Mouse (Mus musculus) G1E (cell line): ENCODE measurements around the gene Ubash3b. TPM values are rescaled to one million over a fixed set of nuclear protein-coding genes. Genes with fewer than 3 reads are reported as not detected.

ENCODE experiments used
- ATAC-seq: 2 replicates; pipeline ENCODE4 v1.8.0; 2016; ENCODE audit warnings: mild to moderate bottlenecking; ENCODE audit not compliant: insufficient number of reproducible peaks, poor library complexity, low FRiP score, severe bottlenecking; ENCODE audit errors: extremely low read depth
- DNase-seq: peaks from one replicate; pipeline ENCODE4 v3.0.0; 2012; ENCODE audit warnings: low spot score
- H3K27me3 ChIP-seq: 2 replicates; pipeline ENCODE4 v1.6.1; 2012; ENCODE audit warnings: mild to moderate bottlenecking, low read length, inconsistent platforms; ENCODE audit not compliant: insufficient read depth
- H3K36me3 ChIP-seq: replicated peaks from 2 replicates; pipeline ENCODE3; 2012; ENCODE audit warnings: mild to moderate bottlenecking, inconsistent platforms
- H3K4me1 ChIP-seq: 2 replicates; pipeline ENCODE4 v1.6.1; 2012; ENCODE audit warnings: low read depth, low read length, inconsistent platforms, mixed read lengths; ENCODE audit not compliant: insufficient read depth
- H3K4me3 ChIP-seq: 2 replicates; pipeline ENCODE4 v1.5.1; 2012; ENCODE audit warnings: low read depth, mild to moderate bottlenecking, inconsistent platforms, low read length, moderate library complexity, mixed read lengths
- H3K9me3 ChIP-seq: replicated peaks from 2 replicates; pipeline ENCODE4 v1.6.1; 2012; ENCODE audit warnings: inconsistent platforms
- CTCF ChIP-seq: IDR thresholded peaks from 2 replicates; pipeline ENCODE4 v1.5.1; 2012; ENCODE audit warnings: low read depth, low read length, inconsistent platforms, mixed read lengths
- GATA1 ChIP-seq: IDR thresholded peaks from 2 replicates; pipeline ENCODE4 v1.6.1; 2012; ENCODE audit warnings: borderline replicate concordance, low read length, inconsistent platforms, mixed read lengths
- GATA2 ChIP-seq: IDR thresholded peaks from 2 replicates; pipeline ENCODE4 v1.6.1; 2012; ENCODE audit warnings: low read depth, low read length, inconsistent platforms, borderline replicate concordance
- POLR2AphosphoS5 ChIP-seq: IDR thresholded peaks from 2 replicates; pipeline ENCODE4 v1.6.1; 2012; ENCODE audit warnings: low read depth, low read length, inconsistent platforms; ENCODE audit not compliant: insufficient replicate concordance
- TAL1 ChIP-seq: conservative IDR thresholded peaks from 2 replicates; pipeline ENCODE4 v1.6.1; 2012; ENCODE audit warnings: low read depth, low read length, inconsistent platforms, mixed read lengths
- polyA plus RNA-seq: library from polyadenylated mRNA; stranded (reverse); fragments of >175 nt; gene quantifications from 2 replicates; pipeline ENCODE4 v1.2.3, GENCODE M21; 2012
- total RNA-seq, 2 experiments: library from RNA; stranded (forward) in 1 of 2; stranded (reverse) in 1 of 2; fragments of 200-1000 nt in 1 of 2; fragments of >200 nt in 1 of 2; fragmentation: Nextera tagmentation in 1 of 2; gene quantifications; 2 replicates each; pipeline ENCODE4 v1.2.3; 2014 to 2017

Ubash3b gene
- total and polyA plus RNA-seq, 3 experiments: 14.2 to 33.0 (median 20.9) TPM

DNA sequence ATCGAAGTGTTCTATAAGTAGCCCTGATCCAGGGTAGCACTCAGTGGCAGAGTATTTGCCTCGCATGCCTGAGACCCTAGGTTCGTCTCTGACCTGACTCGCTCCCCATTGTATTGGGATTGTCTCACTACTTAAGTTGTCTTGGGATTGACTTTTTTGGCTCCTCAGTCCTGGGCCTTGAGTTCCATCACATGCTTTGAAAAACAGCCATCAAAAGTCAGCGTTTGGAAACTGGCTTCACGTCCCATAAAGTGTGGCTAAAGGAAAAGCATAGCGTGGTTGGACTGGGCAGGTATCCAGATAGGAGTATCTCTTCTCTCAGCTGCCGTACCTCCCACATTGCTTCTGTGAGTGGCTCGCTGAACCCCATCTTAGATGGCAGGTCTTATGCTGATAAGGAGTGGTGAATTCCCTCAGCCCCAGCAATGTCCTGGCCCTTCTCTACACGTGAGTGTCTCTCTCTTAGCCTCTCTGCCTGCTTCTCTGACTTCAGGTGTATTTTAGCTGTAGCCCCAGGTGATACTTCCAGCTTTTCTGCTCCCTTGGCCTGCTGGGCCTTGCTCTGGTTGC lies 34.3 kb upstream of the Ubash3b start:
- DNase-seq (no peak), ATAC-seq (no peak)
- Histone ChIP-seq H3K9me3 (no peaks in the 10 kb centered on the region), H3K4me3 (no peak overlapping the region), H3K36me3 (no peaks in the 10 kb centered on the region), H3K4me1 (peaks cover 6% of the 10 kb centered on the region; the same call in 1 of the 2 replicates), H3K27me3 (peaks cover 18% of the 10 kb centered on the region)
- TF ChIP-seq POLR2AphosphoS5: no peak

DNA sequence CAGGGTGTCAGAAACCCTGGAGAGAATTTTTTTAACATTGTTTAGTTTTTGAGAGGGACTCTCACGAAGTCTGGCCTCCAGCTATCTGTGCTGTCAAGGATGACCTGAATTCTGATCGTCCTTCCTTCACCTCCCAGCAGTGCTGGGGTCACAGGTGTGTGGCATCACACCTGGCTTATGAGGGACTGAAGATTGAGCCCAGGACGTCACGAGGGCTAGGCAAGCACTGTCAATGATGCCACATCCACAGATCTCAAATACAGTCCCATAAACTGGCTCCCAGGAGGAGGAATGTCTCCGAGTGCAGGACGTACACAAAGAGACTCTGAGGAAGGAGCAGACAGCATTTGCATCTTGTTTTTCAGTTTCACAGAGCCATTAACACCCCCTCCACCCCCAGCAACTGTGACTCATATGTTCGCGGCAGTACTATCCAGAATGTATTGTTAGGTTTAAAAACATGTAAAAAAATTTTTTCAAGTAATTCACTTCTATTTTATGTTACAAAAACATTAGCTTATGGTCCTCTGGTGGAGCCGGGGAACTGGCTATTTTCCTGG lies 30.2 kb upstream of the Ubash3b start:
- H3K27me3 ChIP-seq: peaks cover 20% of the 10 kb centered on the region
- no peaks in the 10 kb centered on the region for H3K36me3 ChIP-seq
- H3K4me3 ChIP-seq: no peak overlapping the region
- ATAC-seq (no peak), DNase-seq (no peak)
- TF ChIP-seq GATA1 (no peak), CTCF (no peak), TAL1 (no peak), POLR2AphosphoS5 (no peak), GATA2 (no peak)
- peaks cover 8% of the 10 kb centered on the region; the same call in 1 of the 2 replicates for H3K4me1 ChIP-seq
- no peaks in the 10 kb centered on the region for H3K9me3 ChIP-seq

- H3K4me3 ChIP-seq: no peak overlapping the region
- H3K36me3 ChIP-seq: no peaks in the 10 kb centered on the region
- DNase-seq (peak; percentile 30), ATAC-seq (peak; percentile 22; the same call in 1 of the 2 replicates)
- TF ChIP-seq CTCF (peak; percentile 98), TAL1 (no peak), POLR2AphosphoS5 (no peak), GATA1 (no peak), GATA2 (no peak)
- H3K4me1 ChIP-seq: peaks cover 5% of the 10 kb centered on the region; the same call in 1 of the 2 replicates
- H3K27me3 ChIP-seq: peaks cover 20% of the 10 kb centered on the region
- no peaks in the 10 kb centered on the region for H3K9me3 ChIP-seq
These were observed 29.4 kb upstream of the Ubash3b start for GRCm38 (mm10) chr9:41190745-41191482.

GRCm38 (mm10) chr9:41187939-41188338 lies 26.4 kb upstream of the Ubash3b start:
- H3K27me3 ChIP-seq: peaks cover 18% of the 10 kb centered on the region
- no peak overlapping the region for H3K4me3 ChIP-seq
- no peak for DNase-seq
- no peaks in the 10 kb centered on the region for H3K36me3 ChIP-seq
- no peak for ATAC-seq
- peaks cover 4% of the 10 kb centered on the region; the same call in 1 of the 2 replicates for H3K4me1 ChIP-seq
- TF ChIP-seq GATA1: no peak
- TF ChIP-seq POLR2AphosphoS5: no peak
- TF ChIP-seq TAL1: no peak
- no peaks in the 10 kb centered on the region for H3K9me3 ChIP-seq

DNA sequence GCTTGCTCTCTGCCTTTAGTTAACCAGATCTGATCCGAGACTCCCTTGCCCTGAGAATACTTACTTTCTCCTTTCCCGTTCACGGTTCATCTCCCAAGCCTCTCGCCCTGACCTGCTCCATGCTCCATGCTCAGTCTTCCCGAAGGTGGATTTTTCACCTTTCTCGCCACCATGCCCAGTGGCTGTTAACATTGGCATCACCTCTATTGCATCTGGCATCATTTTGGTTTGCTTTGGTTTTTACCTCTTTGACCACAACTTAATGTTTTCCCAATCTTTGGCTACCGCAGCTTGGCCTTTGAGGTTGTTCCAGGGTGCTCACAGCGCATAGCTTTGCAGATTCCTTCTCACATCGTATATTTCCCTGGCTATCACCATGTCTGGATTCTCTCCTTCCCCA lies 26.0 kb upstream of the Ubash3b start:
- Histone ChIP-seq H3K27me3 (peaks cover 15% of the 10 kb centered on the region), H3K9me3 (no peaks in the 10 kb centered on the region), H3K4me3 (no peak overlapping the region), H3K4me1 (peaks cover 4% of the 10 kb centered on the region; the same call in 1 of the 2 replicates), H3K36me3 (no peaks in the 10 kb centered on the region)
- no peak for DNase-seq
- no peak for ATAC-seq
- TF ChIP-seq GATA1: no peak
- no peak for TF ChIP-seq POLR2AphosphoS5
- TF ChIP-seq TAL1: no peak
- no peak for TF ChIP-seq GATA2
- no peak for TF ChIP-seq CTCF

GRCm38 (mm10) chr9:41185331-41185730 lies 23.8 kb upstream of the Ubash3b start:
- TF ChIP-seq POLR2AphosphoS5: no peak
- TF ChIP-seq GATA1: no peak
- no peak for TF ChIP-seq CTCF
- no peak for TF ChIP-seq GATA2
- TF ChIP-seq TAL1: no peak
- ATAC-seq: no peak
- H3K4me3 ChIP-seq: no peak overlapping the region
- peaks cover 12% of the 10 kb centered on the region for H3K27me3 ChIP-seq
- peaks cover 7% of the 10 kb centered on the region for H3K4me1 ChIP-seq
- DNase-seq: no peak
- no peaks in the 10 kb centered on the region for H3K36me3 ChIP-seq
- H3K9me3 ChIP-seq: no peaks in the 10 kb centered on the region
